Mouse (Mus musculus): Measurements from ENCODE around the gene Phf21a. TPM values are rescaled to one million over a fixed set of nuclear protein-coding genes. Genes with fewer than 3 reads are reported as not detected.
"Not testable (repeated sequence)": the region's sequence is repeated elsewhere in the genome, so short reads cannot be mapped to it uniquely, and the experiment has no call there.

Phf21a gene
- polyA plus RNA-seq, 1 experiment from 2014 or later: 34.9 TPM

- WGBS: 83% methylated on average over 1 of the region's 1 CpGs
- H3K4me2 ChIP-seq: no peak overlapping the region
- no peak for ATAC-seq (ENCODE audit: insufficient number of reproducible peaks, low FRiP score, low TSS enrichment, low read depth)
- no peak overlapping the region for H3K4me3 ChIP-seq
- no peaks in the 10 kb centered on the region for H3K9me3 ChIP-seq
- H3K36me3 ChIP-seq: no peaks in the 10 kb centered on the region
- no peaks in the 10 kb centered on the region for H3K4me1 ChIP-seq
- H3K9ac ChIP-seq: no peak overlapping the region
- H3K27me3 ChIP-seq: no peaks in the 10 kb centered on the region
- no peak overlapping the region for H3K27ac ChIP-seq
Measured at GRCm38 (mm10) chr2:92085721-92086120, 7.2 kb upstream of the Phf21a start.

GRCm38 (mm10) chr2:92087065-92087464 is 5.9 kb upstream of the Phf21a start:
- 74% methylated on average over 4 of the region's 4 CpGs for WGBS
- H3K9me3 ChIP-seq: no peaks in the 10 kb centered on the region
- no peak overlapping the region for H3K27ac ChIP-seq
- H3K4me1 ChIP-seq: no peaks in the 10 kb centered on the region
- no peaks in the 10 kb centered on the region for H3K36me3 ChIP-seq
- H3K9ac ChIP-seq: no peak overlapping the region
- no peak overlapping the region for H3K4me3 ChIP-seq
- no peaks in the 10 kb centered on the region for H3K27me3 ChIP-seq
- ATAC-seq (ENCODE audit: insufficient number of reproducible peaks, low FRiP score, low TSS enrichment, low read depth): no peak
- H3K4me2 ChIP-seq: no peak overlapping the region

- ATAC-seq (ENCODE audit: insufficient number of reproducible peaks, low FRiP score, low TSS enrichment, low read depth): no peak
- Histone ChIP-seq H3K4me3 (no peak overlapping the region), H3K27me3 (no peaks in the 10 kb centered on the region), H3K9me3 (no peaks in the 10 kb centered on the region), H3K4me1 (no peaks in the 10 kb centered on the region), H3K36me3 (no peaks in the 10 kb centered on the region), H3K27ac (no peak overlapping the region), H3K4me2 (no peak overlapping the region), H3K9ac (no peak overlapping the region)
- 51% methylated on average over 4 of the region's 4 CpGs for WGBS
Measured at GRCm38 (mm10) chr2:92089782-92090181, 3.1 kb upstream of the Phf21a start.

DNA sequence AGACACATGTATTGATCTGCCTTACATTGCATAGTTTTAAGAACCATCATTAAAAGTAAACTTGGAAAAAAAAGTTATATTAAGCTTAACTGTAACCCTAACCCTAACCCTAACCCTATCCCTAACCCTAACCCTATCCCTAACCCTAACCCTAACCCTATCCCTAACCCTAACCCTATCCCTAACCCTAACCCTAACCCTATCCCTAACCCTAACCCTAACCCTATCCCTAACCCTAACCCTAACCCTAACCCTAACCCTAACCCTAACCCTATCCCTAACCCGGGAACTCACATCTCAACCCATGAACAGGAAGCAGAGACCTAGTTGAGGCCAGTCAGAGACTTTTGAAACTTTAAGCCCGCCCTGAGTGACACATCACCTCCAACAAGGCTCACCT is 586 bp downstream of the Phf21a start:
- not testable (repeated sequence) for H3K27ac ChIP-seq; H3K9ac ChIP-seq; H3K4me2 ChIP-seq; H3K4me3 ChIP-seq; H3K27me3 ChIP-seq; H3K9me3 ChIP-seq; H3K4me1 ChIP-seq; ATAC-seq (ENCODE audit: insufficient number of reproducible peaks, low FRiP score, low TSS enrichment, low read depth); H3K36me3 ChIP-seq
- WGBS: 88% methylated on average over 2 of the region's 2 CpGs

DNA sequence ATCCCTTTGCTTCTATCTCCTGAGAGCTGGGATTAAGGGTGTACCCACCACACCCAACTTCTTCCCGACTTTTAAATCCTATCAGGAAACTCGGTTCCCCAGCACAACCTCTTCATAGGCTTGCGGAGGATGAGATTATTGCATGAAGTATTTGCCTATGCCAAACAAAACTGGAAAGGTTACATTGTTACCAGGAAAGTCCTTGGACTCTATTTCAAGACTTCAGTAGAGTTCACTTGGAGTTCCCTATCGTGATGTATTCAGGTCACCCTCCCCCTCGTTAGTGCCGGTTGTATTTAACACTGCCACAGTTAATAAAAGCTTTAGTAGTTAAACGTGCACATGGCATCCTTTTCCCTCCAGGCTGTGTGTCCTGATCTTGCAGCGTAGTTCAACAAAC is 1.2 kb downstream of the Phf21a start:
- no peaks in the 10 kb centered on the region for H3K36me3 ChIP-seq
- H3K4me1 ChIP-seq: no peaks in the 10 kb centered on the region
- no peaks in the 10 kb centered on the region for H3K27me3 ChIP-seq
- no peak overlapping the region for H3K4me3 ChIP-seq
- no peak for ATAC-seq (ENCODE audit: insufficient number of reproducible peaks, low FRiP score, low TSS enrichment, low read depth)
- WGBS: 36% methylated on average over 8 of the region's 8 CpGs
- H3K27ac ChIP-seq: no peak overlapping the region
- no peak overlapping the region for H3K9ac ChIP-seq
- no peak overlapping the region for H3K4me2 ChIP-seq
- no peaks in the 10 kb centered on the region for H3K9me3 ChIP-seq

- H3K27me3 ChIP-seq: no peaks in the 10 kb centered on the region
- ATAC-seq (ENCODE audit: insufficient number of reproducible peaks, low FRiP score, low TSS enrichment, low read depth): no peak
- 82% methylated on average over 6 of the region's 6 CpGs for WGBS
Measured at GRCm38 (mm10) chr2:92100768-92101167, 7.9 kb downstream of the Phf21a start.

GRCm38 (mm10) chr2:92124523-92124922 is 31.6 kb downstream of the Phf21a start:
- Histone ChIP-seq H3K9ac (no peak overlapping the region), H3K36me3 (no peaks in the 10 kb centered on the region), H3K27me3 (no peaks in the 10 kb centered on the region), H3K4me1 (no peaks in the 10 kb centered on the region), H3K4me3 (no peak overlapping the region), H3K9me3 (no peaks in the 10 kb centered on the region), H3K27ac (no peak overlapping the region), H3K4me2 (no peak overlapping the region)
- ATAC-seq (ENCODE audit: insufficient number of reproducible peaks, low FRiP score, low TSS enrichment, low read depth): no peak
- WGBS: 83% methylated on average over 5 of the region's 5 CpGs

More at GRCm38 (mm10) chr2:92100768-92101167, 7.9 kb downstream of the Phf21a start:
- no peak overlapping the region for H3K9ac ChIP-seq
- no peaks in the 10 kb centered on the region for H3K36me3 ChIP-seq
- H3K4me3 ChIP-seq: no peak overlapping the region
- no peaks in the 10 kb centered on the region for H3K9me3 ChIP-seq
- H3K4me2 ChIP-seq: no peak overlapping the region
- no peaks in the 10 kb centered on the region for H3K4me1 ChIP-seq
- H3K27ac ChIP-seq: no peak overlapping the region

GRCm38 (mm10) chr2:92125330-92125729 is 32.4 kb downstream of the Phf21a start:
- Histone ChIP-seq H3K9me3 (no peaks in the 10 kb centered on the region), H3K4me1 (no peaks in the 10 kb centered on the region), H3K36me3 (no peaks in the 10 kb centered on the region), H3K4me2 (no peak overlapping the region), H3K27me3 (no peaks in the 10 kb centered on the region), H3K27ac (no peak overlapping the region), H3K4me3 (no peak overlapping the region), H3K9ac (no peak overlapping the region)
- no peak for ATAC-seq (ENCODE audit: insufficient number of reproducible peaks, low FRiP score, low TSS enrichment, low read depth)
- WGBS: 87% methylated on average over 8 of the region's 8 CpGs

DNA sequence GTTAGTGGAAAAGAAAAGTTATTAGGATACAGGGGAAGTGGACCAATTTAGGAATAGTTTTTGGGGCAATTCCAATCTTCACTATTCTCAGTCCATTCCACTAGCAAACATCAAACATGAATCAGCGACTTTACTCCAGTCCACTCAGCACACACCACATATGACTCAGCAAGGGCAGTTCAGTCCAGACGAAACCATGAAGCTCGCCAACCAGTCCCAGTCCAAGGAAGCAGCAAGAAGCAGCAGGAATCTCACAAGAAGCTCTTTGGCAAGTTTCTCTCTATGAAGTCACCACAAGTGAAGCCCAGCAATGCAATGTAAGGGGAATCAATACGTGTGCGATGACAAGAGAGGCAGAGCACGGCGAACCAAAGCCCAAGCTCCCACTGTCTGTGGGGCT is 37.2 kb downstream of the Phf21a start:
- H3K27me3 ChIP-seq: no peaks in the 10 kb centered on the region
- no peaks in the 10 kb centered on the region for H3K36me3 ChIP-seq
- no peak overlapping the region for H3K27ac ChIP-seq
- no peak overlapping the region for H3K4me3 ChIP-seq
- H3K4me1 ChIP-seq: no peaks in the 10 kb centered on the region
- ATAC-seq (ENCODE audit: insufficient number of reproducible peaks, low FRiP score, low TSS enrichment, low read depth): no peak
- WGBS: 89% methylated on average over 7 of the region's 7 CpGs
- no peak overlapping the region for H3K4me2 ChIP-seq
- no peak overlapping the region for H3K9ac ChIP-seq
- no peaks in the 10 kb centered on the region for H3K9me3 ChIP-seq

DNA sequence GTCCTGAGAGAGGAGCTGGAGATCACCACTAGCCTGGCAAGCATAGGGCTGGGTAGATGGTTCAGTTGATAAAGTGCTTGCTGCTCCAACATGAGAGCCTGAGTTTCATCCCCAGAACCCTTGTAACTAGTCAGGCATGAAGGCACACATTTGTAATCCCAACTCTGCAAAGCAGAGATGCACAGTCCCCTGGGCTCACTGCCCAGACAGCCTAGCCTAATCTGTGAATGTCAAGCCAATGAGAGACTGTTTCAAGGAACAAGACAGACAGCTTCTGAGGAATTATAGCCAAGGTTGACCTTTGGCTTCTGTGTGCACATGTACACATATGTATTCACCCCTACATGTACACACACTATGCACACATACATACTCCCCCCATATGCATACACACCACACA is 45.8 kb downstream of the Phf21a start:
- Histone ChIP-seq H3K27me3 (no peaks in the 10 kb centered on the region), H3K9me3 (no peaks in the 10 kb centered on the region), H3K4me2 (no peak overlapping the region), H3K4me3 (no peak overlapping the region), H3K36me3 (no peaks in the 10 kb centered on the region), H3K27ac (no peak overlapping the region), H3K9ac (no peak overlapping the region), H3K4me1 (peaks cover 10% of the 10 kb centered on the region; the same call in 1 of the 2 replicates)
- ATAC-seq (ENCODE audit: insufficient number of reproducible peaks, low FRiP score, low TSS enrichment, low read depth): no peak

DNA sequence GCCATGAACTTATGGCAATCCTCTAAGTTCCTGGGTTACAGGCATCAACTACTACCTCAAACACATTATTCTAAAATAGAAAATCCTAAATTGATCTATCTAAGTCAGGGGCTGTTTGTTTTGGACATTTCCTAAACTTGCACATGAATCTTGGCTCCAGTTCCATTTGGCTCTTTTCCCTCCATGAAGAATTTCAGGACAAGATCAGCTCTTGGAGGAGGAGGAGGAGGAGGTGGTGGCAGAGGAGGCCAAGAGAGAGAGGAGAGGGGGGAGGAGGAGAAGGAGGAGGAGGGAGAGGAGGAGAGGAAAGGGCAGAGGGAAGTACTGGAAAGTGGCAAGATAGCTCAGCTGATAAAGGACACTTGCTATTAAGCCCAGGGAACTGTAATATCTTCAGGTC is 46.4 kb downstream of the Phf21a start:
- Histone ChIP-seq H3K27ac (no peak overlapping the region), H3K4me2 (no peak overlapping the region), H3K4me1 (peaks cover 10% of the 10 kb centered on the region; the same call in 1 of the 2 replicates), H3K27me3 (no peaks in the 10 kb centered on the region), H3K9ac (no peak overlapping the region), H3K9me3 (no peaks in the 10 kb centered on the region), H3K4me3 (no peak overlapping the region), H3K36me3 (no peaks in the 10 kb centered on the region)
- no peak for ATAC-seq (ENCODE audit: insufficient number of reproducible peaks, low FRiP score, low TSS enrichment, low read depth)

DNA sequence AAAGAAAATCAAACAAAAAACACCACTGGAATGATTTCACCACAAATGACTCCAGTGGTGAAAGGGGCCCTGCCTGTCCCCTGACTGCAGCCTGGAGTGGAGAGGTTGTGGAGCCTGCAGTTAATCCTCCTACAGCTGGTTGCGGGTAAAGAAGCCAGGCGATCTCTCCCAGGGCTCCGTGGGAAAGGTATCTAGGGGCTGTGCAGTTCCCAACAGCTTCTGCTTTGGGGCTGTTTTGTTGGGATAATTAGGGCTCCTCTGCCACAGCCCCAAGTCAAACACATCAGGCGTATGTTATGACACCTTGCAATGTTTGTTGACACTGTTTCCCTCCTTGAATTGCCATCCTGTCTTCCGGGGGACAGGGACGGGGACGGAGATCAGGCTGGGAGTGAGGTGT is 47.5 kb downstream of the Phf21a start:
- H3K4me3 ChIP-seq: peak overlapping the region; percentile 23; the same call in 1 of the 2 replicates
- no peaks in the 10 kb centered on the region for H3K9me3 ChIP-seq
- WGBS: 6% methylated on average over 7 of the region's 7 CpGs
- H3K27ac ChIP-seq: no peak overlapping the region
- H3K36me3 ChIP-seq: no peaks in the 10 kb centered on the region
- peaks cover 10% of the 10 kb centered on the region; the same call in 1 of the 2 replicates for H3K4me1 ChIP-seq
- no peak overlapping the region for H3K9ac ChIP-seq
- ATAC-seq (ENCODE audit: insufficient number of reproducible peaks, low FRiP score, low TSS enrichment, low read depth): no peak
- peak overlapping the region; percentile 49 for H3K4me2 ChIP-seq
- no peaks in the 10 kb centered on the region for H3K27me3 ChIP-seq

DNA sequence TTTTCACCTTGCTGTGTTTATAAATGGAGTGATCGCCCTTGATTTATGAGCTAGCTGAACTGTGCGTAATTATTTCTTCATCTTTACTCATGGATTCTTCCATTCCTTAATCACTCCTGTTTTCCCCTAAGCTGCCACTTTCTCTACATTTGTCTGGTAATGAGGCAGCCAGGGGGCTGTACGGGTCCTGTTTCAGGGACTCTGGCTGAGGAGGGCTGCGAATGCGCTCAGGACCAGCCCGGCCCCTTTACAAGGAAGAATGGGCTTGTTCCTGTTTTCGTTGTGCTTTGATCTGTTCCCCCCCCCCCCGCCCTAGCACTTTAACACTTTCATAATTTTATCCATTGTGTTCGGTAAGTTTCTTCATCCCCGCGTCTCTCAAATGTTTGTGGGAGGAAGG is 48.2 kb downstream of the Phf21a start:
- Histone ChIP-seq H3K4me2 (peak overlapping the region; percentile 49), H3K36me3 (no peaks in the 10 kb centered on the region), H3K4me3 (peak overlapping the region; percentile 23), H3K9ac (no peak overlapping the region), H3K9me3 (no peaks in the 10 kb centered on the region), H3K27ac (no peak overlapping the region), H3K27me3 (no peaks in the 10 kb centered on the region), H3K4me1 (peaks cover 10% of the 10 kb centered on the region; the same call in 1 of the 2 replicates)
- ATAC-seq (ENCODE audit: insufficient number of reproducible peaks, low FRiP score, low TSS enrichment, low read depth): no peak
- WGBS: 2% methylated on average over 11 of the region's 11 CpGs

Data from limb, embryonic 15.5 days (tissue).